Mouse (Mus musculus) kidney, postnatal 4 days (tissue): ENCODE measurements around the gene Ocrl.

ENCODE experiments used
- DNase-seq, 2 experiments: peaks; one replicate each; pipeline ENCODE4 v3.0.0; 2021; ENCODE audit warnings: mixed read lengths in 2 of 2

The Ocrl gene

GRCm38 (mm10) chrX:47912306-47912792 lies at the start of gene Ocrl:
Ocrl (plus strand) TSS chrX:47912387.
- peak; percentile 77 to 83 for DNase-seq

DNA sequence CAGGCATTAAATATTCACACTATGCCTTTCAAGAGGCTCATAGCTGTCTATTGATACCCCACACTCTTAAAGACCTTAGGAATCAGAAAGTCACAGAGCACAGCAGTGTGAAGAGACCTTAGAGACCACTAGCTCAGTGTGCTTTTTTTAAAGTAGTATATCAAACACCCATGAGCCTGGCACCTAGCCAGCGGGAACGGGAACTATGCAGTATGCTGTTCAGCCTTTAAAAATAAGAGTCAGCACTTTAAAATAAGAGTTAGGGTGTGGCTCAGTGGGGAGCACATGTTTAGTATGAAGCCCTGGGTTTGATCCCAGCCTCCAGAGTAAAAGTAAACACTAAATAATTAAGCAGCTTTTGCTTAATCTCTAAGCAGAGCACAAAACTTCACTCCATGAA lies 32.1 kb upstream of the Ocrl start:
- DNase-seq, result peak; percentile 72 to 82

- DNase-seq, result no peak
Observed at GRCm38 (mm10) chrX:47882813-47883212, 29.4 kb upstream of the Ocrl start.

GRCm38 (mm10) chrX:47887401-47887800 lies 24.8 kb upstream of the Ocrl start:
- DNase-seq, result no peak

DNA sequence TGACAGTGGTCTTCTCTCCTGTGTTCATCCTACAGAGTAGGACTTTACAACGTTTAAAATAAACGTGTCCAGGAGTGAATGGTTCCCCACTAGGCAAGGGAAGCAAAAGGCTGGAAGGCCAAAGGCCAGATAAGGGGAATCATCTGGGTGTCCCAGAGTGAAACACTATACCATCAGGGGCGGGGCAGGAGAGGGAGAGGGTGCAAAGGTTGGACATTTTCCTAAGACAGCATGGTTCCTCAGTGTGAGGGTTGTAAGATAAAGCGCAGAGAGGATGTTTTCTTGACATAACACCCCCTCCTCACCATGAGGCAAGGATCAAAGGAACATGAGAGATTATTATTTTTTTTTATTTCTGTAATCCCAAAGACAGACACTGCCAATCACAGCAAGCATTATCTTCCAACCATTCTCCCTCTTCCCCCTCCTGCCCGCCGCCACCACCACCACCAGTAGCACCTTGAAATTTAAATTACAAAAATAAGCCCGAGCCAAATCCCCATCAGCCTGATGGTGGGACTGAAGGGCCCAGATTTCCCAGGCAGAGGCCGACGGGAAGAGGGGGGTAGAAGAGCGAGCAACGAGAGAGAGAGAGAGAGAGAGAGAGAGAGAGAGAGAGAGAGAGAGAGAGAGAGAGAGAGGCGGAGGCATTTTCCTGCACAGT lies 20.8 kb upstream of the Ocrl start:
- no peak for DNase-seq

GRCm38 (mm10) chrX:47891907-47892430 lies 20.2 kb upstream of the Ocrl start:
- DNase-seq, result peak; percentile 33

- no peak for DNase-seq
Observed at GRCm38 (mm10) chrX:47892431-47893024, 19.7 kb upstream of the Ocrl start, which contains the start of gene Smarca1. Smarca1 (minus strand) TSS chrX:47892974.

GRCm38 (mm10) chrX:47912904-47913542 lies 836 bp downstream of the Ocrl start:
- peak; percentile 21 to 29 for DNase-seq

- DNase-seq, result no peak
Observed at GRCm38 (mm10) chrX:47913543-47913938, 1.4 kb downstream of the Ocrl start.

DNA sequence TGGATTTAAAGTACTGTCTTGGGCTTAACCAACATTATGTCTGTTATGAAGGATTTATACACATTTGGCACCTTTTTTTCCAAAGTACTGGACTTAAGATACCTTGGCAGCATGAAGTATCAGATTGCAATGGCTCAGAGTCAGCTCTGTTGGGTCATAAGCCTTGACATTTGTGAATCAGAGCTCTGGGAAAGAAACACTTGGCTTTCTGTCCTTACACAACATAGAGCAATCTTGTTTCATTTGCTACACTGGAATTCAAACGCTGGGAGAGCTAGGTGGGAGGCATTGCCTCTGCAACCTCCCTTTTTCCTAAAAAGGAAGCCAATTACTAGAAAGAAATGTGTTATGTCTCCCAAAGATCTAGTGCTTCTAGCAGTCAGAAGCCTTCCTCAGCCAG lies 4.6 kb downstream of the Ocrl start:
- no peak for DNase-seq

GRCm38 (mm10) chrX:47920541-47920940 lies 8.4 kb downstream of the Ocrl start:
- no peak for DNase-seq

DNA sequence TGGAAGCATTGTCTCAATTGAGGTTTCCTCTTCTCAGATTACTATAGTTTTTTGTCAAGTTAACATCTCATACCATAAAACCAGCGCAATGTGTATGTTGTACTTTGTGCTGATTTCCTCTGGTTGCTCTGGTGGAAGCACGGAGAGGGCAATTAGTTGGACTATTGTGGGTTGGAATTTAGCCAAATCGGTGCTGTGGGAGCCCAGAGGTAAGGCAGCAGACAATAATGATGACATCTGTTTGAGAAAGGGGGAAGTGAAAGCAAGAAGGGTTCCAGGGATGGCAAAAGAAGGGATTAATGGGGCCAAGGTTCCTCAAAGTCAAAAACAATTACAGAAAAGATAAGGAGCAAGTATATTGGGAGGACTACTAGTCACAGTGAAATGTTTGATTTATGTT lies 15.8 kb downstream of the Ocrl start:
- no peak for DNase-seq

GRCm38 (mm10) chrX:47930449-47930848 lies 18.3 kb downstream of the Ocrl start:
- DNase-seq, result no peak

DNA sequence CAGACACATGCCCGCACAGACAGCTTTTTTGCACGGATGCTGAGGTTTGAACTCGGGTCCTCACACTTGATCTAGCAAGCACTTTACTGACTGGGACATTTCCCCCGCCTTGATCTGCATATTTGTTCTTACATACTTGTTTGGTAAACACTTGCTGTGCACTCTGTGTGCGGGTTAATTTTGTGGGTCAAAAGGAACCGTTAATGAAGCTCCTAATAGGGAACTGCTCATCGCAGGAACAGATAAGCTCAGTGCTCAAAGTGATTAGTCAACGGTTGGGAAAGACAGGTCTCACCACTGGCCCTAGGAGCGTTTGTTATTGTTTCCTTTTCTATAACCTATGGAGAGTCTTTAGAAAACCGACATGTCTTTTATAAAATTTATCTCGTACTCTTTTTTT lies 22.2 kb downstream of the Ocrl start:
- DNase-seq, result no peak

- DNase-seq, result peak; percentile 13 to 32
Observed at GRCm38 (mm10) chrX:47936885-47937284, 24.7 kb downstream of the Ocrl start.

DNA sequence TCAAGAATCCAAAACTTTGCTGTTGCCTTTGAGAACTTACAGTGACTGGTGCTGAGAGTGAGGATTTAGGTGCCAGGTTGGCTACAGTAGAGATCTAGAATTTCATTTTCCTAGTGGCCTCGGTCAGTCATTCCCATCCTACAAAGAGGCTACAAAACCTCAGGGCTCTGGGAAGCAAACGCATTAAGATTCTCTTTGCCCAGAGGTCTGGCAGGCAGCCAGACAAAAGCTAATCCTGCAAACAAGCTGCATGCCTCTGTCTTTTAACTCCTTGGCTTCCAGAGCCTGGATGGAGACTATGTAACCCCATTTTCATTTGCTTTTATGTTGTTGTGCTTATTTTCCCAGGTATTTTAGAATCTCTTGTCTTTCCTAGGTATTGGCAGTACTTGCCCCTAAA lies 25.6 kb downstream of the Ocrl start:
- DNase-seq, result peak; percentile 55 to 69

DNA sequence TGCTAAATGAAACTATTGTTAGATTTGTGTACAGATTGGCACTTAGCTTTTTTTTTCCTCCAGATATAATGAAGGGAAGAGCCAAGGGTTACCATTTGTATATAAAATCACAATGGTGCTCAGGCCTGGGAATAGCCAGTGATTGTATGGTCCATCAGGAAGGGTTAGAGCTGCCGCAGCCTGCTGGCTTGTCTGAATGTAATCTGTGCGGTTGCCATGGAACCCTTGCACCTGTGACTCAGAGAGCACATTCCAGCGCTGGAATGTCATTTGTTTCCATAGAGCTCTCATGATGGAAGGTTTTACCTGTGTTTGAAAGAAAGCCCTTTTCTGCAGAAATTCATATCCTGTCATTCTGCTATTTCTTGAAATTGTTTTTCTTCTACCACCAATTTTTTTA lies 37.5 kb downstream of the Ocrl start:
- DNase-seq, result peak; percentile 3 to 21

DNA sequence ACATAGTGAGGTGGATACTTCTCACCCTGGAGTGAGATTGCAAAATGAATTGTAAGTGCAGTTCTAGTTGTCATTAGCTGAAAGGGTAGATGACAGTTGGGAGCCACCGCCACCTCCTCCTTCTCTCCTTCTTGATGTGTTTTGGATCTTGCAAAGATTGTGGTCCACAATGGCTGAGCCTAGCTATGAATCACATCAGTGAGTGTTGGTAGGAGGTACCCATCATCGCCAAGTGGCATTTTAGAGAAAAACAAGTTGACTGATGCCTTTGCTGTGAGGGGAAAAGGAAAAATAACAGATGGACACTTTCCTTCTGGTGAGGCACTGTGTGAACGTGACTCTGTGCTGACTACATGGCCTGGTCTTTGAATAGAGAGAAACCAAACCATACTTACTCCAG lies 50.4 kb downstream of the Ocrl start:
- no peak for DNase-seq

DNA sequence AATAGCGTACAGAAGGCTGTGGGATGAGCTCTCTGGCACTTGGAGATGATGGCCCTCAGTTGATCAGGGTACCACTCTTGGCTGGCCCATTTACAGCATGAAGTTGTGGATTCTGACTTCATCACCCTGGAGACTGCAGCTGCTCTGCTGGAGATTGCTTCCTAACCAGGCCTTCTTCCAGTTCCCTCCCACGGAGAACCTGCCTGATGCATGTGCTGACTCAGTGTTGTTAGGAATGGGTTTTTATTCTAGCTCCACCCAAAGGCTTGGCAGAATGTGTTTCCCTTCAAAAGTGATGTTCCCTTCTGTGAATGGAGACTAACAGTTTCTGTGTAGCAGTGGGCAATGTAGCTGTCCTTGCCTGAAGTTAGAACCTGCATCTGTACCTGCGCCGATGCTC lies 58.2 kb downstream of the Ocrl start:
- no peak for DNase-seq

GRCm38 (mm10) chrX:47970864-47971263 lies 58.7 kb downstream of the Ocrl start:
- DNase-seq, result peak; percentile 31 to 55

GRCm38 (mm10) chrX:47971366-47972128 lies 59.4 kb downstream of the Ocrl start:
- peak; percentile 5 to 25 for DNase-seq

- no peak for DNase-seq
Observed at GRCm38 (mm10) chrX:47976551-47976950, 64.4 kb downstream of the Ocrl start.

GRCm38 (mm10) chrX:47977078-47977477 lies 64.9 kb downstream of the Ocrl start:
- no peak for DNase-seq
